Mouse (Mus musculus) CD4-positive, CD25-positive, alpha-beta regulatory T cell, adult 4 months (primary cell): ENCODE data around the gene Shisa4. TPM values are rescaled to one million over a fixed set of nuclear protein-coding genes. Genes with fewer than 3 reads are reported as not detected.
A peak's percentile ranks its signal among the peaks of the same experiment; 100 is the strongest.
"Not testable (repeated sequence)": the region's sequence is repeated elsewhere in the genome, so short reads cannot be mapped to it uniquely, and the experiment has no call there.

Experiments used
- ATAC-seq: one replicate; pipeline ENCODE4 v1.8.0; 2017
- polyA plus RNA-seq, 2 experiments: library from polyadenylated mRNA; unstranded; fragments of 100-300 nt; shearing (Covaris generic); gene quantifications; one replicate each; pipeline ENCODE4 v1.2.1; 2017

The Shisa4 gene
- under 1 TPM in 1 of 2 experiments, not detected in 1; 0.36 TPM for polyA plus RNA-seq

DNA sequence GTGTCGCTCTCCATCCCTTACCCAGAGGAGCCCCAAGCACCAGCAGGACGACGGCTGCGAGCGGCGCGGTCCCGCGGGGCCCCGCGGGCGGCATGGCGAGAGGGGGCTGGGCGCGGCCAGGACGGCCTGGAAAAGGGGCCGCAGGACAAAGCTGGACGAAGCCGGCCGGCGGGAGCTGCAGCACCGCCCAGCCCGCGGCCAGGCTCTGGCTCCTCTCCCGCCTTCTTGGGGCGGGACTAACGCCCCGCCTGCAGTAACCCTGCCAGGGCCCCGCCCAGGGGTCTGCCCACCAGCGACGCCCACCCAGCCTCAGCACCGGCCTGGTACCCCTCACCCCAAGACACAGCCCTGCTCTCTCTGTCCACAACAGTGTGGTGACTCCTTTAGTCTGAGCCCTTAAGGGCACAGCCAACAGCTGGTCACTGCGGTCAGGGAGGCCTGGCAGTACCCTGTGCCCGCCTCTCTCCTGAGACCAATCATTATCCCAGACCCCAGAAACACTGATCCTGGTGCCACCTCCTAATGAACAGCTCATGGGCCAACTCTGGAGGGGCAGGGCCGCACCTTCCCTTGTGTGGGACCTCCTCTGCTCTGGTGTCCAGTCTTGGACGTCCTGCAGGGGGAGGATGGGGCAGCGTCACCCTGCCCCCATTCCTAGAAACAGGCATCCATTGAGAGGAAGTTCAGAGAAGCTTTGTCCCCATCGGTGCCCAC, at the start of gene Shisa4:
Gene Shisa4, minus strand, starts transcription at position 370 of the 714 bp plus-strand sequence.
- ATAC-seq: no peak

GRCm38 (mm10) chr1:135422772-135423171, 47.7 kb upstream of the Shisa4 start:
- ATAC-seq: no peak

DNA sequence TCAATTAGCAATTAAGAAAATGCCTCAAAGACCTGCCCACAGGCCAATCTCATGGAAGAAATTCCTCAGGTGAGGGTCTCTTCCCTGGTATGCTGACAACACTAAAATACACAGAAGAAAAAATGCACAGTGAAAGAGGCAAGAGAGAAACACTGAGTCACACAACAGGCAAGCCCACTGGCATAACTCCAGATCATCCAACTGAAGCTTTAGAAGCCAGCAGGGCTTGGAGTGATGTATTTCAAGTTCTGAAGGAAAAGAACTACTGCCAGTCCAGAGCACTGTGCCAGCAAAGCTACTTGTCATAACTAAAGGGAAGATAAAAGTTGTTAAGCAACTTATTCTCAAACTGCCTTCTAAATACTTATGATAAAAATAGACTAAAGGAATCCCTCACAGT, 39.0 kb upstream of the Shisa4 start:
- ATAC-seq: no peak

- ATAC-seq: no peak
Measured at GRCm38 (mm10) chr1:135412130-135412529, 37.1 kb upstream of the Shisa4 start.

DNA sequence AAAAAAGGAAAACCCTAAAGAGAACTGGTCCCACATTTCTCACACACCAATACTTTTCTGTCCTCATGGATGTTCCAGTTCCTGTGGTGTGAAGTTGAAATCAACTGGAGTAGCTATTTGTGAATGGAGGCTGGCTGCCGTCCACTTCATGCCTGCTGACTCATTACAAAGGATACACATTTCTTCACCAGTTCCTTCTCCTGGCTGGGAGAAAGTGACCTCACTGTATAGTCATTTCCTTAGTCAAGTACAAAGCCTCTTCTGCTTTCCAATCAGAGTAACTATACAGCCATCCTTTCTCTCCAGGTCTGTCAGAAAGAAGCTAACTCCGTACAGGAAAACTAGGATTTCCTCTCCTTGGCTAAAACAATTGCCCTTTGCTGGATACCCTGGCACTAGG, 35.9 kb upstream of the Shisa4 start:
- no peak for ATAC-seq

GRCm38 (mm10) chr1:135408973-135409372, 33.9 kb upstream of the Shisa4 start:
- no peak for ATAC-seq

DNA sequence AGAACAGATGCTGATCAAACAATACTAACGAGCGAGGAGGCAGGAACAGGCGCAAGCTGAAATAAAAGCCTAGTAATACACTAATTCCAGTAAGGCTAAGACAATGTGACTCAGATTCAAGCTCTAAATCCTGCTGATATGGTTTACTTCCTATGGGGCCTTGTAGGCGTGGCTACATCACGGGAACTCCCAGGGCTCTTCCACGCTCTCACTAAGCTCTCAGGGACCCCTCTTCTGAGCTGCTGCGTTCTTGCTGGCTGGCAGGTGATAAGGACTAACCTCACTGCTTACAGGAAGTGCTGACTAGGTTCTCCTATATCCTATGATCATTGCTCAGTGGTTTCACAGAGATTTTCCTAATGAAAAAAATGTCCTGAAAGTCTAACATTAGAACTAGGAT, 30.3 kb upstream of the Shisa4 start:
- no peak for ATAC-seq

DNA sequence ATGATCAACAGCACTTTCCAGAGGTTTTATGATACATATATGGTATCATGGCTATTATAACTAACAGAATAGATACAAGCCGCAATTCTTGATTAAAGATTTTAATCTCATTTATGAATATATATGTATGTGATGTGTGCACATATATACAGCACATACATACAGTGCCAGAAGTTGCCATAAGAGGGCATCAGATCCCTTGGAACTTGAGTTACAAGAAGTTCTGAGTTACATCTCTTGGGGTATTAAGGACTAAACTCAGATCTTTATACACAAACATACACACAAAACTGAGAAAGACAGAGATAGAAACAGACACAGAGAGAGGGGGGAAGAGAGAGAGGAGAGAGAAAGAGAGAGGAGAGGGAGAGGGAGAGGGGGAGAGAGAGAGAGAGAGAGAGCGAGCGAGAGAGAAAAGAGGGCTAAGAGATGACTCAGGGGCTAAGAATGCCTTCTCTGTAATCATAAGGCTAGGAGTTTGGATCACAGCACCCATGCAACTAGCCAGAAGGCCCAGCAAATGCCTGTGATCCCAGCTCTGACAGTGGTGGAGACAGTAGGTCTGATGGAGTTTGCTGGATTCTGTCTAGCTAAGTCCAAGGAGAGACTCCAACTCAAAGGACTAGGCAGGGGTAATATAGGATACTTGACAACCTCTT, 26.5 kb upstream of the Shisa4 start:
- no peak for ATAC-seq

- ATAC-seq: no peak
Measured at GRCm38 (mm10) chr1:135399466-135399865, 24.4 kb upstream of the Shisa4 start.

GRCm38 (mm10) chr1:135385161-135385560, 10.1 kb upstream of the Shisa4 start:
- no peak for ATAC-seq

DNA sequence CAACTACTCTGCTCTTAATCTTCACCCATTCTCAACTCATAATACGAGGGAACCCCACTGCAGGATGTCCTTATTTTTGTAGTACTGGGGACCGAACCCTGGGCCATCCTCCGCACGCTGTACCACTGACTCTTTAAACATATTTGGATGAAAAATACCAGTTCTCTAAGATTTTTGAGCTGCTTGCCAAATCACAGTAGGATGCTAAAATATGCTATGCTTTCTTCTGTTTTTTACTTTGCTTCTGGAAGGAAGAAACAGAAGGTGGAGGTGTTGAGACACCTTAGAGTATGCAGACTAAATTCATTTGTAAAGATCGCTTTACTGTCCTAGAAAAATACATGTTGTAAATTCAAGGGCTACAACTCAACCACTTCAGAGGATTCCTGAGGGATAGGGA, 9.1 kb upstream of the Shisa4 start:
- no peak for ATAC-seq

DNA sequence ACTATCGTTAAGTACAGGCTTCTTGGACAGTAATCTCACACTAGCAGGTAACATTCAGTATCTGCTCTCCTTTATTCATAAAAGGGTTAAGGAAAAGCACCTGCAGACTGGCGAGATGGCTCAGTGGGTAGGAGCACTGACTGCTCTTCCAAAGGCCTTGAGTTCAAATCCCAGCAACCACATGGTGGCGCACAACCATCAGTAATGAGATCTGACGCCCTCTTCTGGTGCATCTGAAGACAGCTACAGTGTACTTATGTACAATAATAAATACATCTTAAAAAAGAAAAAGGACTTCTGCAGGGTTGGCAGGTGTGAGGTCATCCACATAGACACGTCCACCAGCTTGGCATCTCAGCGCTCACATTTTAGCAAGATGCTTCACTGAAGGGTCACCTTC, 6.5 kb upstream of the Shisa4 start:
- ATAC-seq: not testable (repeated sequence)

- ATAC-seq: no peak
Measured at GRCm38 (mm10) chr1:135380071-135380991, 5.3 kb upstream of the Shisa4 start.

GRCm38 (mm10) chr1:135379048-135379447, 4.0 kb upstream of the Shisa4 start:
- no peak for ATAC-seq

DNA sequence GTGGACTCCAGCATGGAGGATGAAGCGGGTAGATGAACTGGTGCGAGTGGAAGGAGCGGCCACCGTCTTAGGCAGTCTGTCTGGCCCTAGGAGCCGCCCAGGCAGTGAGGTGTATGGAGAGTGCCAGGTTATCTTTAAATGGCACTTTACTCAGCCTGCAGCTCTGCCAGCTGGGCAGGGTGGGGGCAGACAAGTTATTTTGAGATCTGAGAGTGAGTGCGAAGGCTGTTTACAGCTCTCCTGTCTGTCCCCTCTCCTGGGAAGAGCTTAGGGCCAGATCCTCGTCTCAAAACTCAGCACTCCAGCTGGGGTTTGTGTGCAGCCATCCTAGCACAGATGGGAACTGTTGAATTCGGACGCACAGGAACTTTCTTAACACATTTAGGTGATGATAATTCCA, 3.5 kb upstream of the Shisa4 start:
- no peak for ATAC-seq

GRCm38 (mm10) chr1:135374175-135374867, 716 bp downstream of the Shisa4 start:
- ATAC-seq: no peak

DNA sequence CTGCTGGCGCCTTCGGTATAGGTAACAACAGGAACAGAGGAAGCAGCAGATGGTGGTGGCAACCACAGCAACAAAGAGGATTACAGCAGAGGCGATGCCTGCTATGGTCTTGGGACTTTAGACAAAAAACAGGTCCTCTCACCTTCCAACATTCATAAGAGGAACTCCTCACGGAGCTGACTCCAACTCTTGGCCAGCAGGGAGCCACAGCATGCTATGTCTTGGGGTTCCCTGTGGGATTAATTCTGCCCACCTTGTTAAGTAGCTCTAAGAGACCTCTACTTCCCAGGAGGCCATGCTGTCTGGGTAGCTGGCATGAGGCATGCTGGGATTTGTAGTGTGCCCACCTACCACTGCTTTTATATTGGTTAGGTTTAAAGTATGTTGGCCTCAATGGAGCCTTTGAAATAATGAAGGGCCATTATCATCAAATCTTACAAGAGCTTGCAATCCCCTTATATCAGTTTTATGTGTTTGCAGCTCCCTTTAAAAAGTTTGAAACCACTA, 1.8 kb downstream of the Shisa4 start:
- ATAC-seq: no peak

- no peak for ATAC-seq
Measured at GRCm38 (mm10) chr1:135369415-135369814, 5.6 kb downstream of the Shisa4 start.

DNA sequence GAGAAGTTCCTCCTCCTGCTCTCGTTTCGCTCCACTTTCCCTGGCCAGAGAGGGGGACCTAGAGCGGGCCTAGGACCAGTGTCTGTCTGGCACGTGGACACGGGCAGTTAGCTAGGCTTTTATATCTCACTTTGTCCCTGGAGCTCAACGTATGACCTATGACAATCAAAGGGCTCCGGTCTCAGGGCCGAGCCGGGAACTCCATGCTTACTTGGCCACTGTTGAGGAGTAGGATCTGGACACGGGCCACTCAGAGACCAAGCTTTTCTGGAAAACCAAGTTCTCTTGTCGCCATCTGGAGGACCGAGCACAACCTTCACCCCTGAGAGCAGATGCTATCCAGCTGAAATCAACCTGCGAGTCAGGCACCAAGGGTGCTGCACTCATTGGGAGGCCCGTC, 6.1 kb downstream of the Shisa4 start:
- ATAC-seq: no peak

DNA sequence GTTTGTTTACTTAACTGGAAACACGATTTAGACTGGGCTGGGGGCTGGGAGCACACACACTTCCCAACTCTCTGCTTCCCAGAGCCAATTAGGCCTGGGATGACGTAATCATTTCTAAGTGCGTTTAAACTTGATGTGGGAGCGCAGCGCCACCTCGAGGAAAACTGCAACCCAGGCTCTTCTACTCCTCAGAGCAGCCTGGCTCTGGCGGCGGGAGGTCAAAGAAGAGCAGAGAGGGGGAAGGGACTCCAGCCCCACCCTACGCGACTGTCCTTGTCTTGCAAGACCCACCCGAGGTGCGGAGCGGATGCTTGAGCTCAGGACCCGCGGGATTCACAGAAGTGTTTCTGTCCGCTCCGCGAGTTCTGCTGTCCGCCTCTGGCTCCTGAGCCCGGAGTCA, 6.8 kb downstream of the Shisa4 start:
- ATAC-seq: peak; percentile 64

- no peak for ATAC-seq
Measured at GRCm38 (mm10) chr1:135367595-135367994, 7.4 kb downstream of the Shisa4 start.

DNA sequence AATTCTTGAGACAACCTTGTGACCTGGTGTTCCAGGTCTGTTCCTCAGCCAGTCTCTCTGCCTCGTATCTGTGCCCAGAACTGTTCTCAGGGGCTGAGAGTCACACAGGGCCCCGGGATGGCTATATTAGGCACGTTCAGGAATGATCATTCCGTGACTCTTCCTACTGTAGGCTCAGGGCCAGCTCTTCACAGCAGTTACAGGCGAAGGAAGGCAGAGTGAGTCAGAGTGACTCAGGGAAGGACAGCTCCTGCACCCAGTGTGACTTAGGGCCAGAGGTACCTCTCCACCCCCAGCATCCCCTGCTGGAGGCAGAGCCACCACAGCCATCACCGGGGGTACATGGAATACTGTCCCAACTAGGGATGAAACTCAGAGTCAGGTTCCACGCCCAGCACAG, 8.0 kb downstream of the Shisa4 start:
- ATAC-seq: no peak
